Mouse (Mus musculus) lung, adult 2 months (tissue): ENCODE measurements around the gene Alg2. TPM values are rescaled to one million over a fixed set of nuclear protein-coding genes. Genes with fewer than 3 reads are reported as not detected.

Experiments used
- DNase-seq: peaks from one replicate; pipeline ENCODE4 v3.0.0; 2022
- H3K4me1 ChIP-seq: fragments of 200-500 bp; 2 replicates; pipeline ENCODE4 v1.6.1; 2011; ENCODE audit warnings: low read length; ENCODE audit not compliant: control insufficient read depth, insufficient read depth
- H3K4me3 ChIP-seq: fragments of 200-500 bp; replicated peaks from 2 replicates; pipeline ENCODE3; 2011; ENCODE audit warnings: low read depth, mild to moderate bottlenecking, control low read depth, low read length; ENCODE audit errors: extremely low read depth
- CTCF ChIP-seq: fragments of 200-500 bp; IDR thresholded peaks from 2 replicates; pipeline ENCODE4 v1.5.1; 2011; ENCODE audit warnings: mild to moderate bottlenecking, low read length, control low read depth; ENCODE audit not compliant: insufficient read depth
- POLR2A ChIP-seq: fragments of 200-500 bp; IDR thresholded peaks from 2 replicates; pipeline ENCODE4 v1.6.1; 2011; ENCODE audit warnings: low read depth, mild to moderate bottlenecking, control low read depth, low read length, borderline replicate concordance; ENCODE audit errors: extremely low read depth
- WGBS: fragments of 180-500 bp; shearing (Covaris S2); methylation state at CpG from one replicate; pipeline ENCODE4 v1.1.7; 2018; 5-methylcytosine and 5-hydroxymethylcytosine counted together
- polyA plus RNA-seq: library from polyadenylated mRNA; depleted of rRNA; stranded (reverse); fragments of >200 nt; gene quantifications from 2 replicates; pipeline ENCODE4 v1.2.3, GENCODE M21; 2012; rRNA removed

Alg2 gene
- 14.7 and 17.8 TPM in 2 replicates for polyA plus RNA-seq

DNA sequence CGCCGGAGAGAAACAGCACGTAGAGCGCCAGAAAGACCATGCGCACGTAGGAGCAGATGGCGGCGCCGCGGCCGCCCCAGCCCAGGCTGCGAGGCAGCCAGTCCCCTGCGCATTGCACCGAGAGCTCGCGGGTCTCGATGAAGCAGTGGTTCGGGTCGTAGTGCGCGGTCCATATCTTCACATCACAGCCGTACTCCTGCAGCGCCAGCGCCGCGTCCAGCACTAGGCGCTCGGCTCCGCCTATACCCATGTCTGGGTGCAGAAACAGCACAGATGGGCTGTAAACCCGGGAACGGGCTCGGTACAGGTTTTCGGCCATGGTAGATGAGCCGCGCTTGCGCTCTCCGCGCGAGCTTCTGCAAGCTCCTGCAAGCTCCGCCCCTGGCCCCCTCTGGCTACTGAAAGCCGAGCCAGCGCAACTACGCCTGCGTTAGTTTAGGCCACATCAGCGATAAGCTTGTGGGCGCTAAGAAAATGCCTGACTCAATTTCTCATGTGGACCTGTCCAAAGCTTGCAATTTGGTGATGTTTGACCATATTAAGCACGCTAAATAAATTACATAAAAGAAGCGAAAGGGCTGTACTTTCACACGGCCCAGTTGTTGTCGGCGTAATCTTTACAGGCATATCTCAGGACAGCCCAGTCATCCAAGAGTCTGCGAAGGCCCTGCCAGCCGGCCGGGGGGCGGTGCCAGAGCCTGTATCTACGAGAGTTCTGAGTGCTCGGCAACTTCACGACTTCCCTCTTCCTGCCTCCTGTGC lies at the start of gene Alg2, which contains the start of gene Sec61b:
Gene Alg2, minus strand, starts transcription at position 366 of the 762 bp plus-strand sequence.
Gene Sec61b, plus strand, starts transcription at position 691 of the 762 bp plus-strand sequence.
- TF ChIP-seq CTCF (no peak), POLR2A (peak; percentile 80; the same call in 1 of the 2 replicates)
- H3K4me3 ChIP-seq, result peak within 1 kb of the TSS; percentile 76
- WGBS, result under 1% methylated on average over 58 of the region's 58 CpGs
- DNase-seq, result peak; percentile 92
- H3K4me1 ChIP-seq, result peaks cover 6% of the 10 kb centered on the region

DNA sequence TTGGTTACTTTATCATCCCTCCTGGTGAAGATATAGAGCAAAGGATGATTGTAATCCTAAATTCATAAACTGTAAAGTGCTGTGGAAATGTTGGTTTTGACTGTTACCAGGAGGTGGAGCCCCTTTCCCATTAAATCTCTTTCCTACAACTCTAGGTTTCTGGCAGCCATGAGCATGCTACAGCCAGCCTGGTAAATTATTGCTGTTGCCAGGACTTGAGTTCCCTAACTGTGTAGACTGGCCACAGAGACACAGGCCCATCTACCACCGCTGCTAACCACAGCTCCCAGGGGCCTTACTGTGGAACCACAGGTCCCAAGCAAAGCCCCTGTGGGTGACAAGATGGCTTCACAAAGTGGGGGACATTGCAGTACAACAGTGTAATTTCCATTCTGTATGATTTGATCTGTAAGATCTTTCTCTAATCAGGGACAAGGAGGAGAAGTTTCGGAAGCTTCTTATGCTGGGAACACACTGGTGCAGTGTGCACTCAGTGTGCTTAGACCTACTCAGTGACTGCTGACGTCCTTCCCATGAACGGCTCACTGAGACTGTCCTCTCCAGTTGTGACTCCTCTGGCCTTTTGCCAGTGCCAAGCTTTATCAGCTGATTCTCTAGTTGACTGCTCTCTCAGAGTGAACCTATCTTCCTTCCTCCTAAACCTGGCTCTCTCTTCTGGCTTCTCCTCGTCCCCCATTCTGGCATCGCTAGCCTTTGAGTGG lies 47.9 kb upstream of the Alg2 start:
- WGBS, result 63% methylated on average over 6 of the region's 6 CpGs
- TF ChIP-seq POLR2A (no peak), CTCF (no peak)
- no peak overlapping the region for H3K4me3 ChIP-seq
- no peak for DNase-seq
- H3K4me1 ChIP-seq, result no peaks in the 10 kb centered on the region

DNA sequence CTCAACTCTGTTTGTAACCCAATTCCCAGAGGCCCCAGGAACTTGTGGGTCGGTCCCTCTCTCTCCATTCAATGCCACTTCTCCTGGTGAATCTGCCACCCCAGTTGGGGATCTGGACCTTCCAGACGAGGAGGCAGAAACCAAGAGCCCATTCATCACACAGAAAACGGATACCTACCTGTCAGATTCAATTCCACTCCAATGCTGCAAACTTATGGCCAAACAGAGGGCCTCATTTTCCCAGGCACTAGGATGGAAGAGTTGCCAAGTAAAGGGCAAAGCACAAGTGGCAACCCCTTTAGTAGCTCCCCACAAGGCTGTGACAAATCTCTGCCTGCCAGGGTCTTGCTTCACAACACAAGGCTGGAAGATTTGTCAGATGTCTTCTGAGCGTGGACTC lies 45.9 kb upstream of the Alg2 start:
- no peak for TF ChIP-seq POLR2A
- no peak for TF ChIP-seq CTCF
- DNase-seq, result no peak
- 62% methylated on average over 4 of the region's 4 CpGs for WGBS
- H3K4me1 ChIP-seq, result no peaks in the 10 kb centered on the region
- H3K4me3 ChIP-seq, result no peak overlapping the region

DNA sequence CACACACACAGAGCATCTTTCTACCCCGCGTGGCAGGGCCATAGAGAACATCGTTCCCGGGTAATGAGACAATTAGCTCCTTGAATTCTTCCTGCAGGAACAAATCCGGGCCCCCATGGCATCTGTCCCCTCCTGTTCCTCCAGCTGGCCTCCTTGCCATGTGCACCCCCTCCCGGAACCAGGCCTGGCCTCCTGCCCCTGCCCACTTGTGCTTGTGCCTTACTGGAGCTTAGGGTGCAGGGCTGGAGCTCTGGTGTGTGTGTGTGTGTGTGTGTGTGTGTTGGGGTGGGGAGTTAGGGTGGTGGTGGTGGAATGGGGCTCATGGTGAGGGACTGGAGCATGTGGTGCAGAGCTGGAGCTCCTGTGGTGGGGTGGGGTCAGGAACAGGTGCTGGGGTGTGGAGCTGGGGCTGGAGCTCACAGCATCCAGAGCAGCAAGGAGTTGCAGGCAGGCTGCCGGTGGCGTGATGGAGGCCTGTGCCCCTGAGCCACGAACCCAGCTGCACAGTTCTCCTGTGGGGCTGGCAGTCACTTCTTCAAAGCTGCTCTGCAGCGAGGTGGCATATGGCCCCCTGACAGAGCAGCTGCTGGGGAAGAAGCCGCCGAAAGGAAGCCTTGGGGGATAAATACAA lies 44.5 kb upstream of the Alg2 start:
- Histone ChIP-seq H3K4me1 (no peaks in the 10 kb centered on the region), H3K4me3 (no peak overlapping the region)
- DNase-seq, result no peak
- TF ChIP-seq POLR2A (no peak), CTCF (no peak)
- WGBS, result 64% methylated on average over 12 of the region's 12 CpGs

DNA sequence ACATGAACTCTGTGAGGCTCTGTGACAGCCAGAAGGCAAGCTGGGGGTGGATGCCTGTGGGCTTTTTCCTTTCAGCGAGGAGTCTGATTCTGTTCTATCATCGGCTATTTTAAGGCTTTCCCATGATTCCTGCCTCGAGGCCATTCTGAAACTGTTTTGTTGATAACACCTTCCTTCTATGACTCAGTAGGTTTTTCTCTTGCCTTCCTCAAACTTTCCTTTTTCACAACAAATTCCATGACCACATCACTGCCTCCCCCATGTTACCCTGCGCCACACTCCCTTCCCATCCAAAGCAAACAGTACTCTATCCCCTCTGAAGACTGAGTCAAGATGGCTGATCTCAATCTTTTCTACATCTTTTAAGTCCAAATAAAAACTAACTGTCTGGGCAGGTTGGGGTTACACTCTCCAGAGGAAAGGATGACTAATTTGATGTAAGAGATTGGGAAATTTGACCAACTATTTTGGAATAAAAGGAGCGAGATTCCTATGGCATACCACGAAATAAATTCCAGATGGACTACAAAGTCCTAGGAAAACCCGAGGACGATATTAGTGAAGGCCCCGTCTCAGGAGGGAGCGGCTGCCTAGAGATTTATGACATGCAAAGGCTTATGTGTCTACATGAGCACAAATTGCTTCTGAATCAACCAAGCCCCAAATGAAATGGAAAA lies 30.8 kb upstream of the Alg2 start:
- Histone ChIP-seq H3K4me1 (no peaks in the 10 kb centered on the region), H3K4me3 (no peak overlapping the region)
- WGBS, result 68% methylated on average over 10 of the region's 10 CpGs
- TF ChIP-seq POLR2A (no peak), CTCF (no peak)
- DNase-seq, result no peak

DNA sequence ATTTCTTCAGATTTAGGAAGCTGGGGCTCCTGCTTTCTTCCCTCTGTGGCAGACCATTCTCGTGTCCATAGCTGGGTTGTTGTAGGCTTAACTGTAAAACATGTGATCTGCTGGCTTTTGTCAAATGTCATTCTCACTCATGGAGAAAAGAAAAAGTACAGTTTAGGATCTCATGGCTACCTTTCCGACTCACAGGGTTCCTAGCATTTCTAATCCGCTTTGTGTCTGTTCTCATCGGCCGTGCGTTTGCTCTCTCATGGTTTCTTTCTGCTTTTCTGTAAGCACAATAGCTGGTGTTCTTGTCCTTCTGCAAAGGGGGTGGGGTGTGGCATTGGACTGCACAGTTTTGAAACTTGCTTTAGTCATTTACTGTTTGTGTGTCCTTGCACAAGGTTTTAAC lies 28.9 kb upstream of the Alg2 start:
- no peak overlapping the region for H3K4me3 ChIP-seq
- TF ChIP-seq CTCF, result no peak
- no peak for TF ChIP-seq POLR2A
- no peak for DNase-seq
- 79% methylated on average over 6 of the region's 6 CpGs for WGBS
- H3K4me1 ChIP-seq, result no peaks in the 10 kb centered on the region

DNA sequence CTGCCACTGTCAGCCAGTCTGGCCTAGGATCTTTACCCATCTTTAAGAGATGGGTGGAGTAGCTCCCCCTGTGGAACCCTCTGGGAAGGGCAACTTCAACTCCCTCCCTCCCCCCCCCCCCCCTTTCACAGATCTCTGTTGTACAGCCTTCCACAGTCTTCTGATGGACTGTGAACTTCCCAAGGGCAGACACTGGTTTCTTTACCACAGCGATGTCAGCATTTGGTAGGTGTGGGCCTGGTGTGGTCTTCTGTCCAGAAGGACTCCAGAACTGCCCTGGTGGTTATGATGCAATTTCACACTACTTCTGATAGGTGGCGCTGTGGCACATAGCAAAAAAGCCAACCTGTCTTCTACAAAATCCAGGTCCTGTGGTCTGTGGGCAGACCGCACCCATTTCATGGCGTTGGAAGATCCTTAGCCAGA lies 28.4 kb upstream of the Alg2 start:
- WGBS, result 18% methylated on average over 4 of the region's 4 CpGs
- H3K4me1 ChIP-seq, result no peaks in the 10 kb centered on the region

DNA sequence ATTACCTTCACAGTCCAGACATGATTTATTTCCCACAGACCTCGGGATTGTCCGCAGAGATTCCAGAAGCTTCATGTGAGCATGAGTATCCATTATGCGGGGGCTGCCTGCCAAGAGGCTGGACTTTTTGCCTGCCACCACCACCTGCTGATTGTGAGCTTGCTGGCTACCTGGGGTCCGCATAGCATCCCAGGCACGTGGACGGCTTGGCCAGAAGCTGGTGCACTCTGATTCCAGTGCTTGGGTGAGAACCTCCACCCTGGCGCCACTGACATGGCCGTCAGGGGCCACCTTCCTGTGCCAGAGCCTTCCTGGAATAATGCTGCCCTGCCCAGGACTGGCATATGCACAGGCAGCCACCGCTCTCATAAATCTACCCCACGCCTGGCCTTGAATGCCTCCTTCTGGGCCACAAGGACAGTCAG lies 25.0 kb upstream of the Alg2 start:
- no peaks in the 10 kb centered on the region for H3K4me1 ChIP-seq
- WGBS, result 72% methylated on average over 10 of the region's 10 CpGs
- H3K4me3 ChIP-seq, result no peak overlapping the region
- TF ChIP-seq CTCF, result no peak
- TF ChIP-seq POLR2A, result no peak
- no peak for DNase-seq

More for the DNA sequence above, 28.4 kb upstream of the Alg2 start:
- H3K4me3 ChIP-seq, result no peak overlapping the region
- peak; percentile 34 for DNase-seq
- no peak for TF ChIP-seq POLR2A
- TF ChIP-seq CTCF, result peak; percentile 55
